Mouse (Mus musculus) neural tube, embryonic 11.5 days (tissue): ENCODE data around the gene Ccm2l. TPM values are rescaled to one million over a fixed set of nuclear protein-coding genes. Genes with fewer than 3 reads are reported as not detected.

Experiments
- ATAC-seq: fragments of 200-750 bp; cut with Nextera tagmentation; 2 replicates; pipeline ENCODE4 v1.8.0; 2017; ENCODE audit warnings: moderate number of reproducible peaks, mild to moderate bottlenecking, moderate TSS enrichment, moderate library complexity; ENCODE audit not compliant: insufficient read depth, low FRiP score, low TSS enrichment
- DNase-seq: peaks from one replicate; pipeline ENCODE4 v3.0.0-alpha.2; 2015; ENCODE audit warnings: low spot score
- H3K27ac ChIP-seq: fragments of 300-500 bp; sonication (generic); 2 replicates; pipeline ENCODE4 v1.5.1; 2014; ENCODE audit warnings: low read depth, mild to moderate bottlenecking, low read length
- H3K27me3 ChIP-seq: fragments of 300-500 bp; sonication (generic); 2 replicates; pipeline ENCODE4 v1.6.1; 2014; ENCODE audit warnings: mild to moderate bottlenecking, low read length, mixed read lengths; ENCODE audit not compliant: control insufficient read depth, insufficient read depth
- H3K36me3 ChIP-seq: fragments of 300-500 bp; sonication (generic); 2 replicates; pipeline ENCODE4 v1.6.1; 2014; ENCODE audit warnings: mild to moderate bottlenecking, low read length, moderate library complexity, mixed read lengths; ENCODE audit not compliant: control insufficient read depth, insufficient read depth
- H3K4me1 ChIP-seq: fragments of 300-500 bp; sonication (generic); 2 replicates; pipeline ENCODE4 v1.6.1; 2014; ENCODE audit warnings: low read length, mixed read lengths; ENCODE audit not compliant: control insufficient read depth, insufficient read depth
- H3K4me2 ChIP-seq: fragments of 300-500 bp; sonication (generic); 2 replicates; pipeline ENCODE4 v1.6.1; 2014; ENCODE audit warnings: low read depth, mild to moderate bottlenecking, moderate library complexity
- H3K4me3 ChIP-seq: fragments of 300-500 bp; sonication (generic); 2 replicates; pipeline ENCODE4 v1.5.1; 2014; ENCODE audit warnings: low read depth, low read length
- H3K9ac ChIP-seq: fragments of 300-500 bp; sonication (generic); 2 replicates; pipeline ENCODE4 v1.6.1; 2014; ENCODE audit warnings: mild to moderate bottlenecking, low read length
- H3K9me3 ChIP-seq: fragments of 300-500 bp; sonication (generic); 2 replicates; pipeline ENCODE4 v1.6.1; 2016; ENCODE audit warnings: low read length; ENCODE audit not compliant: control insufficient read depth
- WGBS: fragments of 180-500 bp; shearing (Covaris S2); extraction: QIAGEN DNeasy Blood & Tissue Kit; methylation state at CpG from one replicate; pipeline ENCODE4 v1.1.7; 2014; 5-methylcytosine and 5-hydroxymethylcytosine counted together
- polyA plus RNA-seq: library from polyadenylated mRNA; unstranded; fragments of >200 nt; fragmentation: Nextera tagmentation; extraction: Ambion mirVana; gene quantifications from 2 replicates; pipeline ENCODE4 v1.2.1, GENCODE M21; 2014

Ccm2l gene
- polyA plus RNA-seq, 1 experiment from 2014 or later = 1.5 TPM

- Histone ChIP-seq H3K9me3 (no peaks in the 10 kb centered on the region), H3K27me3 (peaks cover 18% of the 10 kb centered on the region), H3K4me1 (no peaks in the 10 kb centered on the region; the same call in 1 of the 2 replicates), H3K9ac (no peak overlapping the region), H3K4me2 (no peak overlapping the region), H3K36me3 (no peaks in the 10 kb centered on the region; the same call in 1 of the 2 replicates), H3K4me3 (no peak overlapping the region), H3K27ac (no peak overlapping the region)
- 45% methylated on average over 9 of the region's 9 CpGs for WGBS
- DNase-seq = no peak
- ATAC-seq = no peak
Measured at GRCm38 (mm10) chr2:153049288-153049996, 16.3 kb upstream of the Ccm2l start.

GRCm38 (mm10) chr2:153049997-153050358, 15.8 kb upstream of the Ccm2l start:
- 89% methylated on average over 4 of the region's 4 CpGs for WGBS
- Histone ChIP-seq H3K36me3 (no peaks in the 10 kb centered on the region; the same call in 1 of the 2 replicates), H3K4me2 (no peak overlapping the region), H3K9me3 (no peaks in the 10 kb centered on the region), H3K27me3 (peaks cover 18% of the 10 kb centered on the region), H3K4me3 (no peak overlapping the region), H3K4me1 (no peaks in the 10 kb centered on the region; the same call in 1 of the 2 replicates), H3K9ac (no peak overlapping the region), H3K27ac (no peak overlapping the region)
- DNase-seq (no peak), ATAC-seq (no peak)

GRCm38 (mm10) chr2:153051095-153051494, 14.7 kb upstream of the Ccm2l start:
- H3K36me3 ChIP-seq = no peaks in the 10 kb centered on the region; the same call in 1 of the 2 replicates
- 87% methylated on average over 6 of the region's 6 CpGs for WGBS
- H3K4me3 ChIP-seq = no peak overlapping the region
- H3K27me3 ChIP-seq = peaks cover 18% of the 10 kb centered on the region
- ATAC-seq = no peak
- no peak for DNase-seq
- H3K27ac ChIP-seq = no peak overlapping the region
- H3K4me2 ChIP-seq = no peak overlapping the region
- H3K4me1 ChIP-seq = no peaks in the 10 kb centered on the region; the same call in 1 of the 2 replicates
- no peaks in the 10 kb centered on the region for H3K9me3 ChIP-seq
- no peak overlapping the region for H3K9ac ChIP-seq

GRCm38 (mm10) chr2:153051537-153051936, 14.2 kb upstream of the Ccm2l start:
- 79% methylated on average over 9 of the region's 9 CpGs for WGBS
- DNase-seq = no peak
- Histone ChIP-seq H3K4me2 (no peak overlapping the region), H3K9ac (no peak overlapping the region), H3K36me3 (no peaks in the 10 kb centered on the region; the same call in 1 of the 2 replicates), H3K27me3 (peaks cover 18% of the 10 kb centered on the region), H3K4me1 (no peaks in the 10 kb centered on the region; the same call in 1 of the 2 replicates), H3K27ac (no peak overlapping the region), H3K9me3 (no peaks in the 10 kb centered on the region), H3K4me3 (no peak overlapping the region)
- no peak for ATAC-seq

- DNase-seq = no peak
Measured at GRCm38 (mm10) chr2:153052700-153053351, 12.9 kb upstream of the Ccm2l start.

GRCm38 (mm10) chr2:153053896-153054295, 11.9 kb upstream of the Ccm2l start:
- Histone ChIP-seq H3K9ac (no peak overlapping the region), H3K36me3 (no peaks in the 10 kb centered on the region; the same call in 1 of the 2 replicates), H3K4me3 (no peak overlapping the region), H3K9me3 (no peaks in the 10 kb centered on the region), H3K27me3 (peaks cover 18% of the 10 kb centered on the region), H3K4me1 (no peaks in the 10 kb centered on the region; the same call in 1 of the 2 replicates), H3K4me2 (no peak overlapping the region), H3K27ac (no peak overlapping the region)
- DNase-seq (no peak), ATAC-seq (no peak)
- 90% methylated on average over 8 of the region's 8 CpGs for WGBS

More at GRCm38 (mm10) chr2:153052700-153053351, 12.9 kb upstream of the Ccm2l start:
- no peak overlapping the region for H3K4me2 ChIP-seq
- no peaks in the 10 kb centered on the region; the same call in 1 of the 2 replicates for H3K36me3 ChIP-seq
- H3K27me3 ChIP-seq = peaks cover 18% of the 10 kb centered on the region
- no peak for ATAC-seq
- 6% methylated on average over 30 of the region's 30 CpGs for WGBS
- no peaks in the 10 kb centered on the region for H3K9me3 ChIP-seq
- H3K4me3 ChIP-seq = no peak overlapping the region
- H3K4me1 ChIP-seq = no peaks in the 10 kb centered on the region; the same call in 1 of the 2 replicates
- H3K9ac ChIP-seq = no peak overlapping the region
- no peak overlapping the region for H3K27ac ChIP-seq

- H3K27ac ChIP-seq = no peak overlapping the region
- WGBS = 58% methylated on average over 6 of the region's 6 CpGs
- no peak overlapping the region for H3K9ac ChIP-seq
- DNase-seq (no peak), ATAC-seq (no peak)
- no peak overlapping the region for H3K4me3 ChIP-seq
- H3K4me2 ChIP-seq = no peak overlapping the region
- peaks cover 18% of the 10 kb centered on the region for H3K27me3 ChIP-seq
- H3K9me3 ChIP-seq = no peaks in the 10 kb centered on the region
- no peaks in the 10 kb centered on the region; the same call in 1 of the 2 replicates for H3K36me3 ChIP-seq
- no peaks in the 10 kb centered on the region; the same call in 1 of the 2 replicates for H3K4me1 ChIP-seq
Measured at GRCm38 (mm10) chr2:153055270-153055920, 10.4 kb upstream of the Ccm2l start.

- H3K27me3 ChIP-seq = no peaks in the 10 kb centered on the region
- H3K4me3 ChIP-seq = no peak overlapping the region
- DNase-seq = no peak
- no peak overlapping the region for H3K4me2 ChIP-seq
- no peaks in the 10 kb centered on the region; the same call in 1 of the 2 replicates for H3K36me3 ChIP-seq
- no peaks in the 10 kb centered on the region for H3K4me1 ChIP-seq
- no peak overlapping the region for H3K9ac ChIP-seq
- no peak for ATAC-seq
- 63% methylated on average over 4 of the region's 4 CpGs for WGBS
- H3K27ac ChIP-seq = no peak overlapping the region
- H3K9me3 ChIP-seq = no peaks in the 10 kb centered on the region
Measured at GRCm38 (mm10) chr2:153058365-153058764, 7.4 kb upstream of the Ccm2l start.
